In genomic region chr4:123427900-123428684, GRCm38 (mm10) we compare ENCODE assay signal across 15 mouse cellular contexts.
DNase-seq lines count a peak whose midpoint lies in the region; ATAC-seq lines count a peak whose summit lies in the region.
"Had no signal": no experiment of that assay in that cellular context is flagged by ENCODE, and none has a peak within 500 bp of the region (broad histone marks: within the 10 kb centered on the region; RNA-seq: fewer than 3 reads in every experiment).

No protein-coding gene starts in this region.

- no peaks in the 10 kb centered on the region for H3K27me3 ChIP-seq in heart, embryonic 11.5 days (ENCODE audit: control insufficient read depth, insufficient read depth, low read length)
- no peaks in the 10 kb centered on the region for H3K27me3 ChIP-seq in kidney, embryonic 15.5 days
- no peaks in the 10 kb centered on the region for H3K27me3 ChIP-seq in megakaryocyte, embryonic 14.5 days (replicated peaks)
- H3K27me3 ChIP-seq: embryonic facial prominence, embryonic 13.5 days; forebrain, embryonic 13.5 days; liver, embryonic 15.5 days had no signal

- no peak overlapping the region for H3K9ac ChIP-seq in heart, embryonic 11.5 days (ENCODE audit: low read depth, low read length)
- no peak overlapping the region for H3K9ac ChIP-seq in kidney, embryonic 15.5 days
- H3K9ac ChIP-seq: embryonic facial prominence, embryonic 13.5 days; forebrain, embryonic 13.5 days; liver, embryonic 15.5 days had no signal

- no peak overlapping the region for H3K4me2 ChIP-seq in heart, embryonic 11.5 days
- no peak overlapping the region for H3K4me2 ChIP-seq in kidney, embryonic 15.5 days
- H3K4me2 ChIP-seq: embryonic facial prominence, embryonic 13.5 days; forebrain, embryonic 13.5 days; liver, embryonic 15.5 days had no signal

- no peak for DNase-seq in heart, postnatal 36 days
- no peak for DNase-seq in kidney, adult 18-20 months
- DNase-seq in spleen, postnatal 10 days (ENCODE audit: low spot score in 2 of 2), result no peak
- DNase-seq in thymus, adult 18-20 months, result no peak
- DNase-seq: cerebellum, postnatal 25 days had no signal

- H3K27ac ChIP-seq in heart, embryonic 11.5 days (ENCODE audit: low read depth, low read length), result peak overlapping the region; percentile 50; the same call in 1 of the 2 replicates
- H3K27ac ChIP-seq in kidney, embryonic 15.5 days, result peak overlapping the region; percentile 7; the same call in 1 of the 2 replicates
- H3K27ac ChIP-seq: embryonic facial prominence, embryonic 13.5 days; forebrain, embryonic 13.5 days; hindbrain, embryonic 10.5 days had no signal

- WGBS in heart, embryonic 11.5 days (ENCODE audit: insufficient replicate concordance), result 69% methylated on average over 5 of the region's 5 CpGs
- 77% methylated on average over 5 of the region's 5 CpGs for WGBS in kidney, embryonic 15.5 days

- no peak overlapping the region for H3K4me3 ChIP-seq in heart, embryonic 11.5 days (ENCODE audit: low read depth, low read length)
- H3K4me3 ChIP-seq in kidney, embryonic 15.5 days (replicated peaks), result no peak overlapping the region
- peak overlapping the region; percentile 76 for H3K4me3 ChIP-seq in megakaryocyte, embryonic 14.5 days (replicated peaks)
- H3K4me3 ChIP-seq: embryonic facial prominence, embryonic 13.5 days; forebrain, embryonic 13.5 days; hindbrain, embryonic 10.5 days; liver, embryonic 15.5 days had no signal

- ATAC-seq in heart, embryonic 11.5 days (replicated peaks; ENCODE audit: insufficient number of reproducible peaks, low FRiP score, low TSS enrichment), result no peak
- no peak for ATAC-seq in kidney, embryonic 15.5 days (replicated peaks; ENCODE audit: low FRiP score)
- no peak for ATAC-seq in megakaryocyte, adult 5-6 weeks (ENCODE audit: poor library complexity, severe bottlenecking)
- ATAC-seq: activated CD4-positive, CD25-positive, alpha-beta regulatory T cell, adult 4 months; forebrain, embryonic 13.5 days; inflammation-experienced regulatory T-cells, adult 6 months had no signal

- intact Hi-C loops in heart, postnatal 36 days (cut with DNase I), result loop anchor here (2.0 kb wide), 2 partner anchors 15 to 37 kb away; no protein-coding TSS in a partner anchor

- H3K9me3 ChIP-seq in heart, embryonic 11.5 days (replicated peaks; ENCODE audit: control insufficient read depth, low read length), result no peaks in the 10 kb centered on the region
- no peaks in the 10 kb centered on the region for H3K9me3 ChIP-seq in kidney, embryonic 15.5 days (replicated peaks)
- H3K9me3 ChIP-seq in megakaryocyte, embryonic 14.5 days, result no peaks in the 10 kb centered on the region
- H3K9me3 ChIP-seq: embryonic facial prominence, embryonic 13.5 days; forebrain, embryonic 13.5 days; hindbrain, embryonic 10.5 days; liver, embryonic 15.5 days had no signal

- H3K4me1 ChIP-seq in heart, embryonic 11.5 days (ENCODE audit: control insufficient read depth, insufficient read depth, low read length), result peaks cover 39% of the 10 kb centered on the region
- peaks cover 15% of the 10 kb centered on the region; the same call in 1 of the 2 replicates for H3K4me1 ChIP-seq in kidney, embryonic 15.5 days
- H3K4me1 ChIP-seq in megakaryocyte, embryonic 14.5 days, result peaks cover 51% of the 10 kb centered on the region

- peaks cover 10% of the 10 kb centered on the region for H3K36me3 ChIP-seq in heart, embryonic 11.5 days (ENCODE audit: control insufficient read depth, insufficient read depth, low read length)
- H3K36me3 ChIP-seq in kidney, embryonic 15.5 days, result peaks cover 47% of the 10 kb centered on the region
- H3K36me3 ChIP-seq in megakaryocyte, embryonic 14.5 days (replicated peaks; ENCODE audit: low read length), result peaks cover 71% of the 10 kb centered on the region
